Mouse (Mus musculus) frontal cortex, postnatal 14 days (tissue): ENCODE measurements around the gene Cplx1.
A peak's percentile ranks its signal among the peaks of the same experiment; 100 is the strongest.

ENCODE experiments used
- DNase-seq, 2 experiments: peaks; one replicate each; pipeline ENCODE4 v3.0.0; 2022; ENCODE audit warnings: low spot score in 2 of 2

Cplx1 gene

DNA sequence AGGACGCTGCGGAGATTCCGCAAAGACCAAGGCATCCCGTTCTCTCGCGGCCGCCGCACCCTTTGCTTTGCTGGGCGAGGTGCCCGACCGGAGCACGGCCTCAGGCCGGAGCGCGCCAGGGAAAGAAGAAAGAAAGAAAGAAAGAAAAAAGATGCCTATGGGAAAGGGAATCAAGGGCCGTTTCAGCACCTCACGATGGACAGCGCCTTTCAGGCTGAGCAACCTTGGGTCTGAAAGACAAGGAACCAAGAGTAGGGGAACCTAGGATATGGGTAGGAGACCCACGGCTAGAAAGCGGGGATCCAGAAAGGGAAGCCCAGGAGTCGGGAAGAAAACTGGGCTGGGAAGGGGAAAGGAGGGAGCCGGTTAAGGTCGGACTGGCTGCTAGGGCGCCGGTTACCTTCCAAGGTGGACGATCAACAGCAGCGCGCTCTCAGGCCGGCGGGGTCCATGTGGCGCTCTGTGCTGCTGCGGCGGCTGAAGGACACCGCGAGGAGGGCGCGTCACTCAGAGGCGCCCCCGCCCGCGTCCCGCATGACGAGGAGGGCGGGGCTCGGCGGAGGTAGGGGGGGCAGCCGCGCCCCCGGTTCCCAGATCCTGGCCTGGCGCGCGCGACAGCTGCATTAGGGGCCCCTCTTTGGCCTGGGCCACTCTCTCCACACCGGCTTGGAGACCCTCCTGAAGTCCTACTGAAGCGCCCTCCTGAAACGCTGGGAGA, at the start of gene Cplx1:
TSS of gene Cplx1 (minus strand) at position 536 of the 718 bp plus-strand sequence.
- peak; percentile 48 to 62 for DNase-seq

DNA sequence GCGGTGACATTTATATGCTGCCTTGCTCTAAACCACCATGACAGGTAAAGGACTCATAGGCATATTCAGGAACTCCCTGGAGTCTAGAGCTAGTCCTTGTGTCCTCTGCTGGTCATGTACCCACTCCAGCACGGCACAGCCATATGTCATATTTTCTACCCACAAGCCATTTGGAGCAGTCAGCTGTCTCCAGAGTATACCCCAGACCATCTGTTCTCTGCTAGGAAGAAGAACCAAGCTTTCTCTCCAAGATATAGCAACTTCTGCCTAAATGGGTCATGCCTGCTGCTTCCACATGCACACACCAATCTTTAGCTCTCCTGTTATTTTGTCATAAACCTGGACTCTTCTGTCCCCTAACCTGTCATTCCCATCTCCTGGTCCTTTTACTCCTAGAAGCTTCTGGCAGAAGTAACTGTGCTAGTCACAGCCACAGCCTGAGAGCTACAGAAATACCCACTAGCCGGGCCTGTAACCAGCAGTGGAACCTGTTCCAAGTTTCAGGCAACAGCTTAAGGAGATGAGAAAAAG, 31.6 kb upstream of the Cplx1 start:
- DNase-seq = peak in 1 of 2 experiments; percentile 21

GRCm38 (mm10) chr5:108573054-108573453, 23.2 kb upstream of the Cplx1 start:
- DNase-seq = no peak

DNA sequence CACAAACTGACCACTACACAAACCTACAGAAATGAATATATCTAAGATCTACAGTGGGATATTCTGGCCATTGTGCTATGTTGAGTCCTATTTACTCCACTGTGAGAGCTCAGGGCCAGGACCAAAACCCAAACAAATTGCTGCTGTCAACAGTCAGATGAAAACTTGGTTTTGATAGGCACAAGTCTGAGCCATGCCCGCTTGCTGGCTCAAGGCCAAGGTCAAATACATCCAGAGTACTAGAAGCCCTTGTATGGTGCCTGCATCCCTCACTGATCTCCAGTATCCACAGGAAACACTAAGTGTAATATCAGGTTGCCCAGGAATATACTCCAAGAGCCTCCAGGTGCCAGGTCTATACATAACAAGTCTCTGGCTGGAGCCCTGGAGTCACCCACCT, 21.2 kb upstream of the Cplx1 start:
- DNase-seq = no peak

GRCm38 (mm10) chr5:108567104-108567503, 17.3 kb upstream of the Cplx1 start:
- DNase-seq = no peak

GRCm38 (mm10) chr5:108566523-108566922, 16.7 kb upstream of the Cplx1 start:
- no peak for DNase-seq

DNA sequence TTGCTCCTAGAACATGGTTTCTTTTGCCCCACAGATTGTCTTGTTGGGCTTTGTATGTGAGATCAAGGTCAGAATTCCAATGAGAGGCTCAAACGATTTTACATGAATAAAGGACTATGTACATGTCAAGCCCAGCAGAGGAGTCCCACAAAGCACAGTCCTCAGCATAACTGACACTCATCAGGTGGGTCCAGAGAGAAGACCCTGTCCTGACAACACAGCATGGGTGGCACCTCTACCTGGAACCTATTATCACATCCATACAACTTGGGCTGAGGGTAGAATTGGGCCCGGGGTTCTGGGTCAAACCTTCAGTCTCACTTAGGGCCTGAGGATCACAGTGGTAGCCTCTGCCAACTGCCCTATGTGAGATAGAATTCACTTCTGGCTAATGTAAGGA, 15.6 kb upstream of the Cplx1 start:
- DNase-seq = no peak

GRCm38 (mm10) chr5:108564346-108564745, 14.5 kb upstream of the Cplx1 start:
- no peak for DNase-seq

- no peak for DNase-seq
Measured at GRCm38 (mm10) chr5:108562483-108562882, 12.7 kb upstream of the Cplx1 start.

DNA sequence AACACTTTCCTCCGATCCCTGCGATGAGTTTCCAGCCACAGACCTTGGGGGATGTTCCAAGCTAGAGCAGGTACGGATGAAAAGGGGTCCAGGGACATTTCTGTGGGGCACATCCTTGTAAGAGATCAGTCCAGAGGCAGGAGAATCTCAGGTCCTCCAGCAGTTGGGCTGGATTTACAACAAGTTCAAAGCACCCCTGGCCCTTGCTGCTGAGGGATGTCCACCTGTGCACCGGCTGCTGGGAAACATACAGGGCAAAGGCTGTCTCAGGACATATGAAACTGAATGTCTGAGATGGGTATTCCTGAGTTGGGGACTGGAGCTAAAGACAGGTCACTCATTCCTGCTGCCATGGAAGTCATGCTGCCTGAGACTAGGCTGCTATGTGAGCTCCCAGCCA, 7.2 kb upstream of the Cplx1 start:
- no peak for DNase-seq

DNA sequence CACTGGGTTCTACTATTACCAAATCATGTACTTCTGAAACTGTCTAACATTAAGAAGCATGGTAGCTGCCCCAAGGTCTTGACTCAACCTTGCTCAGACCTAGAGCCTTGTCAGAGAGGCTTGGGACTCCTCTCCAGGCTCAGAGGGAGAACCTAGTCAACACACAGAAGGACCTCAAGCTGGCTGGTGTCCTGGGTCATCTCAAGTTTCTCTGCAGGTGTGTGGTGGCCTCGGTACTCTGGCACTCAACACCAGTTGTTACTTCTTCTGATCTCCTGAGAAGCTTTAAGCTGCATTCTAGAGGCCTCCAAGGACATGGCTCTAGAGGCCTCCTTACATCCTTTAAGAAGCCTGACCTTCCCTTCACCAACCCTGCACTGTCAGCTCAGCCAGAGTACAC, 4.2 kb upstream of the Cplx1 start:
- DNase-seq = no peak

DNA sequence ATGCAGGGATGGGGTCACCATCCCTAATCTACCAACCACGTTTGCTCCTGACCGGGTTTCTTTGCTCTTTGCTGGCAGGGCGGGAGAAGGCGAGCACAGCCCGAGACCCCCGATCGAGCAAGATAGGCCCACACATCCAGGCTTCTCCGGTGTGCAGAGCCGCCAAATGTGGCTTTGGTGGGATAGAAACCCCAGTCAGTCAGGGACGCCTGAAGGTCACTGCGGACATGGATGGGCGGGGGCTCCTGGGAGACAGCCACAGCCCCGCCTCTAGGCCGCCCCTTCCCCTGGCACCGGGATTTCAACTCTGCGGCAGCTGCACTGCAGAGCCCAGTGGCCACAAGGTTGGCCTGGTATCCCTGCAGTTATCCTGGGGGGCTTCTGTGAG, 377 bp upstream of the Cplx1 start:
- DNase-seq = no peak

DNA sequence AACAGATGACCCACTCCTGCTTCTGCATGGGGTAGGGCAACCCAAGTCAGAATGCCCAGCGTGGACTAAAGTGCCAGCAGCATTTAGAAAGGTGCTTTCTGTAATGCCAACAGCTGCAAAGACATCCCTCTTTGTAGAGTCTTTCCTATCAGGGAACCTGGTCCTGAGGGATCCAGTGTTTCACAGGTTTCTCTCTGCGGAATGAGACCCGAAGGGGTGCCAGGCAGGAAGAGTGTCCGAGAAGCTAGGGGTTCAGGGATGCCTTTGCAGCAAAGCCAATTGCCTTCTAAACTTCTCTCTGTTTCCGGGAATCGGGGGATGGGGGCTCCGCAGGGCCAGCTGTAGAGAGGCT, 711 bp downstream of the Cplx1 start:
- DNase-seq = no peak

DNA sequence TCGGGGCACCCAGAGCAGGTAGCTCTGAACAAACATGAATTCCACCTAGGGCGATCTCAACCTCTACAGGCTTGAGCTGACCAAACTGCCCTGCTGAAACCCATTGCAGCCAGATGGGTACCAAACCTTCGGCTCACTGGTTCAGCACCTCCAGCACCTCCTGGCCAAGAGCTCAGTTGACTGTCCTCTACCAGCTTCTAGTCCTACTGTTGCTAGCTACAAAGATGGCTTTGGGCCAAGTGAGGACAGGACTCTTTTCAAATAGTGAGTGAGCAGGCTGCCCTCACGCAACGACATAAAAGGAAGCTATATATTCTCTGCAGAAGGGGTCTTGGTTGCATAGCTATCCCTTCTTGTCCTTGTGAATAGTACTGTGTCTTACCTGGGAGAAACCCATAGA, 2.2 kb downstream of the Cplx1 start:
- no peak for DNase-seq

GRCm38 (mm10) chr5:108543516-108544291, 6.1 kb downstream of the Cplx1 start:
- no peak for DNase-seq

DNA sequence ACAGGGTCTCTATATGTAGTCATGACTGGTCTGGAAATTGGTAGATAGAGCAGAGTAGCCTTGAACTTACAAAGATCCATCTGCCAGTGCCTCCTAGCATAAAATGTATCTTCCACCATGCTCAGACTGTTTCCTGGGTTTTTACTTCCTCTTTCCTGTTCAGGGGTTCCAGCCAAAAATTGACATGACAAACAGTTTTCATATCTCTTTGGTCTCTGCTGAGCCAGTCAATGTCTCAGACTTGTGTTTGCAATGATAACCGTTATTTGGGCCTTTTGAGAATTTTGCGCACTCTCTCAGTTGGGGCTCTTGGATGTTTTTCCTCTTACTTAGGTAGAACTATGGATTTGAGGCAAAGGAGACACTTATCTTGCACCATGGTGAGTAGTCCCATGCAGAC, 15.6 kb downstream of the Cplx1 start:
- DNase-seq = no peak

GRCm38 (mm10) chr5:108522597-108522996, 27.2 kb downstream of the Cplx1 start:
- DNase-seq = no peak

DNA sequence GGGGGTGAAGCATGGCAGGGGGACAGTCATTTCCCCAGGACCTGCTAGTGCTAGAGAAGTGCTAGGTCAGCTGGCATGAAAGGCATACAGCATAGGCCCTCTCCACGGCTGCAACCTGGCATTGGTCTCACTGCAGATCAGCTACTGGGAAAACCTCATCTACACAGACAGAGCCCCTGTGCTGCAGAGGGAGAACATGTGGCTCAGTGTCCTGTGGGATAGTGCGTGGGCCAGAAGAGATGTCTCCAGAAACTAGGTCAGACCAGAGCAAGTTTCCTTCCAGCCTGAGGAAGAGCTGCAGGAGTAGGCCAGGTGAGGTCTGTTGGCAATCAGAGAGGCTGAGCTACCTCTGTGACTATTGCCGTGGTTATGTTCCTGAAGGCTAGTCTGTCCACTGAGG, 27.9 kb downstream of the Cplx1 start:
- no peak for DNase-seq

GRCm38 (mm10) chr5:108521016-108521415, 28.8 kb downstream of the Cplx1 start:
- DNase-seq = no peak

GRCm38 (mm10) chr5:108520153-108520552, 29.7 kb downstream of the Cplx1 start:
- no peak for DNase-seq

DNA sequence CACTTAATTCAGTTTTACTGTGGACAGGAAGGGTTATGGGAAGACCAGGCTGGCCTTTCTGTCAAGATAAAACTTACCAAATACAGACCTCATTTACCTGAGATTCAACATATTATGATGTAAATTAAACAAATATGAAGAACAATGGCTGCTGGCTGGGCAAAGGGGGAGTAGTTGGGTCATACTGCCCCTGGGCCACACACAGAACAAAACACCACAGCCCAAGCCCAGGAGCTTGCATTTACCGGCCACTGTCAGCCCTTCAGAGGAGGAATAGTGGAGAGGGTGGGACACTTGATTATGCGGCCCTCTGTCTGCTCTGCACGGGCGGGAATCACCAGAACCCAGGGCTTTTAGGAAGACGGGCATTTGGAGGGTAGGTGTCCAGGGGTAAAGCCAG, 30.9 kb downstream of the Cplx1 start:
- DNase-seq = no peak

DNA sequence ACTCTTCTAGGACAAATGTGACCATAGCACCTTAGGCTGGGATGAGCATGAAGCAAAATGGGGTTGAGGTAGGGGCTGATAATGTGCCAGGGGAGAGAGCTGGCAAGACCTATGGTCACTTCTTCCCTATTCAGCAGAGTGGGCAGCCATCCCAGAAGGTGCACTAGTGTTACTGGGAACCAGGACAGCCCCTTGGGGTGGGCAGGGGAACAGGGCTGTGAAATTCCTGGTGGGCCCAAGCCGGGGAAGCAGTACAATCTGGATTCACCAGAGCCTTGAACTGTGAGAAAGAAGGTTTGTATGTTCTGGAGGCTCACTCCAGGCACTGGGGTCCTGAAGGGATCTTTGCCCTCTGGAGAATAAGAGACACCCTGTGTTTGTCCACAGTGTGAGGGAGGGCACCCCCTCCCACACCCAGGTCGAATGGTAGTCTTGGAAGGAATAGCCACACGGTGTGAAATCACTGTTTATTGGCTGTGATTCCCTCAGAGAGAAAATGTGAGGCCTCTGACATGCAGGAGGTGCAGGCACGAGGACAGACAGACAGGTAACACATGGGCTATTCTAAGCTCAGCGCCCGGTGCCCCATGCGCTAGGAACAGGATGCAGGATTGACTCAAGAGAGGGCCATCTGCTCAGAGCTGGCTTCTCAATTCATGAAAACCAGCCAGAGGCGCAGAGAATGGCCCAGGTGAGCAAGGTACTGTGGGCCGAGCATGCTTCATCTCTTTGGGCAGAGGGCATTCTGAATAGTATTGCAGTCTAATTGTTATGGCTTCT, 31.5 kb downstream of the Cplx1 start:
- no peak for DNase-seq
